Mouse (Mus musculus): ENCODE data around the gene Smdt1.

DNA sequence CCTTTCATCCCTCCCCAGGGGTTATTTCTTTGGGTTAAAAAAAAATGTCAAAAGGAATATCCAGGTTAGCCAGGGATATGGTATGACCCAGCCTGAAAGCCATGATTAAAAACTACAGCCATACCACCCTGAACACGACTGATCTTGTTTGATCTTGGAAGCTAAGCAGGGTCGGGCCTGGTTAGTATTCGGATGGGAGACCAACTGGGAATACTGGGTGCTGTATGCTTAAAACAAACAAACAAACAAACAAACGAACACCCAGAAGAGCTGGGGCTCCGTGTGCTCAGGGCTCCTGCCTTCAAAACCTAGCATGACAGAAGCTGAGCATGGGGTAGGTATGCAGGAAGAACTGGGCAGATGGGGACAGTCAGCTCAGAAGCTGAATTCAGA is 3.8 kb downstream of the Smdt1 start:
- no peak for TF ChIP-seq CTCF (IDR thresholded peaks at IDR 0.05; ENCODE audit: low read depth)
- TF ChIP-seq EP300 (IDR thresholded peaks at IDR 0.05; ENCODE audit: low read depth), result no peak
